Mouse (Mus musculus): ENCODE measurements around the gene Usp35.

- peak; percentile 57 for TF ChIP-seq CTCF (IDR thresholded peaks at IDR 0.05; ENCODE audit: borderline replicate concordance, extremely low read depth, insufficient read depth, insufficient read length)
- no peak for TF ChIP-seq POLR2A (IDR thresholded peaks at IDR 0.05; ENCODE audit: borderline replicate concordance, extremely low read depth, insufficient read depth, insufficient read length, poor library complexity, severe bottlenecking)
Observed at GRCm38 (mm10) chr7:97361467-97361866, 29.6 kb upstream of the Usp35 start.
